Mouse (Mus musculus) olfactory bulb, adult 2 months (tissue): Measurements from ENCODE around the gene Stab1.

Experiments used
- CTCF ChIP-seq: fragments of 200-500 bp; IDR thresholded peaks from 2 replicates; pipeline ENCODE4 v1.5.1; 2012; ENCODE audit warnings: low read depth, mild to moderate bottlenecking, low read length, moderate library complexity; ENCODE audit not compliant: insufficient read depth
- POLR2A ChIP-seq: fragments of 200-500 bp; IDR thresholded peaks from 2 replicates; pipeline ENCODE4 v1.6.1; 2012; ENCODE audit warnings: mild to moderate bottlenecking, low read depth, low read length, moderate library complexity; ENCODE audit not compliant: insufficient read depth

GRCm38 (mm10) chr14:31171821-31172220, 3.4 kb upstream of the Stab1 start:
- TF ChIP-seq CTCF = no peak
- TF ChIP-seq POLR2A = no peak
